Comparison of ENCODE assay signal across 8 mouse cellular contexts in the genomic region with DNA sequence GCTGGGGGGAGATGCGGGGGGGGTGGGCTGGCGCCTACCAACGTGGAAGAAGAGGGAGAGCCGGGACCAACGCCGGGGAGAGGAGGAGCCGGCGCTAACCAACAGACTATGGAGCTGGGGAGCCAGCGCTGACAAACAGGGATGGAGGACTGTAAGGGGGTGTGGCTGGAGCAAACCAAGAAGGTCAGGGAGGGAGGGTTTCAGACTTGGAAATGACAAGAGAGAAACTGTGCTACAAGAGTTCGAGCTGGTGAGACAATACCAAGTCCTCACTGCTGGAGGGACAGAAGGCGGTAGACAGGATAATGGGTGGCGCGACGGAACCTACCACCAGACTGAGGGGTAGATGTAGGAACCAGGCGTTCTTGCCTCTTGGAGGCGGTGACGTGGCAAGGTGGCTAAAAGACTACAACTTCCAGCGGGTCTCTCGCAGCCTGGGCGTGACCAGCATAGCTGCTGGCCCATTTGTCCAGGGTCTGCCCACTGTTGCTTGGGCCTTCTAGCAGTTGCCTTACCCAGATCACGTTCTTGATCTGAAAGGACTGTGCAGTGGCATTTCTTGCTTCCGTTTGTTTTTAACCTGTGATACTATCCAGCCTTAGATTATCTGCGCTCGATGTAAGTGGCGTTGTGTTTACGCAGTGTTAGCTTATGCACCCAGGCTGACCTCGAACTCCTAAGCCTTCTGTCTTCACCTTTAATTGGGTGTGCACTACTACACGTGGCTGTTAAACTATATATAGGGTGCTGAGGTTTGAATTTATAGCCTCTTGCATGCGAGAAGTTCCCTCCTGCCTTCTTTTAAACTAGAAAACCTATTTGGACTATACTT. TPM values are rescaled to one million over a fixed set of nuclear protein-coding genes. Genes with fewer than 3 reads are reported as not detected.
DNase-seq lines count a peak whose midpoint lies in the region; ATAC-seq and TF ChIP-seq lines count a peak whose summit lies in the region.

TSS of gene Ptov1 (minus strand) at position 92 of the 832 bp plus-strand sequence.

- H3K9me3 ChIP-seq in hindbrain, embryonic 13.5 days: no peaks in the 10 kb centered on the region

- CTCF ChIA-PET in Patski (lab: Charles Lee): interaction anchor here (0.7 to 1.5 kb wide), 4 partner anchors 9 to 88 kb away, joined by 3 to 4 read pairs (median 4); partner anchors contain the start of gene Med25

- ATAC-seq in Patski: peak; percentile 83
- ATAC-seq in hindbrain, embryonic 13.5 days (ENCODE audit: low FRiP score): peak; percentile 96

- H3K4me3 ChIP-seq in hindbrain, embryonic 13.5 days: peak within 1 kb of the TSS; percentile 93

- TF ChIP-seq CTCF in Patski (IDR thresholded peaks at IDR 0.05): no peak

- POLR2A ChIA-PET in Patski (lab: Charles Lee): interaction anchor here (0.6 to 2.4 kb wide), 6 partner anchors 14 to 60 kb away, joined by 3 to 6 read pairs (median 3); partner anchors contain the start of genes Ap2a1 and Med25

- no peaks in the 10 kb centered on the region for H3K27me3 ChIP-seq in Patski
- no peaks in the 10 kb centered on the region for H3K27me3 ChIP-seq in hindbrain, embryonic 13.5 days

- H3K4me2 ChIP-seq in hindbrain, embryonic 13.5 days: peak within 1 kb of the TSS; percentile 98

- peaks cover 16% of the 10 kb centered on the region for H3K36me3 ChIP-seq in hindbrain, embryonic 13.5 days

- peak within 1 kb of the TSS; percentile 100 for H3K27ac ChIP-seq in hindbrain, embryonic 13.5 days

- H3K9ac ChIP-seq in hindbrain, embryonic 13.5 days: peak within 1 kb of the TSS; percentile 99

- 11% methylated on average over 29 of the region's 29 CpGs for WGBS in hindbrain, embryonic 13.5 days

- H3K4me1 ChIP-seq in hindbrain, embryonic 13.5 days (replicated peaks): peaks cover 44% of the 10 kb centered on the region

- peak; percentile 93 for DNase-seq in Patski (ENCODE audit: low read depth, low spot score)
- peak; percentile 94 to 95 for DNase-seq in cerebellum, postnatal 14 days
- peak; percentile 90 to 97 for DNase-seq in frontal cortex, postnatal 14 days (ENCODE audit: low spot score in 2 of 2)
- DNase-seq in layer of hippocampus, postnatal 25 days (ENCODE audit: extremely low spot score in 1 of 2, low spot score in 1 of 2): peak; percentile 81
- peak; percentile 95 for DNase-seq in lung, postnatal 25 days (ENCODE audit: low spot score)
- DNase-seq in retina, embryonic 14.5 days (ENCODE audit: low spot score): peak; percentile 96
- peak; percentile 88 for DNase-seq in thymus, postnatal 4 days

- in situ Hi-C loops in Patski (cut with MboI; ENCODE audit: low pct_unique_long_range_greater_than_20kb): loop anchor here (5.0 to 25.0 kb wide), 2 partner anchors 87 to 842 kb away; partner anchors contain the start of genes Dbp, Fam83e, Rpl18 and Sphk2

RNA-seq across cellular contexts. Expression of gene Ptov1, which starts in this region (rescaled TPM):
- 308 TPM for polyA plus RNA-seq in Patski (2021)
- polyA plus RNA-seq in hindbrain, embryonic 13.5 days (2015; fragmentation: Nextera tagmentation; extraction: Ambion mirVana): 495 and 503 TPM in 2 replicates
- 100 to 1,000 TPM; 311 to 358 TPM for total RNA-seq in layer of hippocampus, postnatal 25 days (2021)

Comparison
In these comparisons a context has a peak if more than half of its experiments do, and no peak if none do; other contexts are left out.
1. Peak in every context shown above with its lines: DNase-seq, ATAC-seq, H3K4me3 ChIP-seq and H3K27ac ChIP-seq.